Mouse (Mus musculus) olfactory bulb, adult 2 months (tissue): Measurements from ENCODE around the gene Adgrl3.

Experiments
- CTCF ChIP-seq: fragments of 200-500 bp; IDR thresholded peaks from 2 replicates; pipeline ENCODE4 v1.5.1; 2012; ENCODE audit warnings: low read depth, mild to moderate bottlenecking, low read length, moderate library complexity; ENCODE audit not compliant: insufficient read depth
- POLR2A ChIP-seq: fragments of 200-500 bp; IDR thresholded peaks from 2 replicates; pipeline ENCODE4 v1.6.1; 2012; ENCODE audit warnings: mild to moderate bottlenecking, low read depth, low read length, moderate library complexity; ENCODE audit not compliant: insufficient read depth

DNA sequence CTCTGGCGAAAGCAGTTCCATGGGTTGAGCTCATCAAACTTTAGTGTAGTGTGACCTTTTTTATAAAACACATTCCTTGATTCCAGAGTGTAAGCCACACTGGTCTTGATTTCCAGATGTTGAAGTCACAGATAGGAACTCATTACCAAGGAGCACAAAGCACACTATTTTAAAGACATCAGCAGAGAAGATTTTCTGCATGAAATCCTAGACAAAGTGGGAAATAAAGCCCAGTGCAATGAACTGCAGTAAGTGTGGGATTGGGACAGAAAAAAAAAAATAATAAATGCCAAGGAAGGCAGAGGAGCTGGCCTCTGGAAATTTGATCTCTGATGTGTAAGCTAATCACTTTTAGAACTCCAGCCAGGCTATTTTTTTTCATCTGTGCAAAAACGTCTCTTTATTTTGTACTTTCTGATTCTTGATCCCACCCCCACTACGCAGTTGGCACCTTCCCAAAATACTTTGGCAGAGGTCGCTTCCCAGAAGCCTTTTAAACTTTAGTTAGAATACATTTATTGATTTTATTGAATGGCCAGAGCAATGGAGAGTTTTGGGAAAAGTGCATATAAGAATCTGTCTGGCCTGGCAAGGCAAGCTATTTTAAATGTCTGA, 169.0 kb downstream of the Adgrl3 start:
- TF ChIP-seq CTCF (no peak), POLR2A (no peak)
